Mouse (Mus musculus) left cerebral cortex, postnatal 10 days (tissue): ENCODE measurements around the gene Tmcc1. TPM values are rescaled to one million over a fixed set of nuclear protein-coding genes. Genes with fewer than 3 reads are reported as not detected.
"Not testable (repeated sequence)": the region's sequence is repeated elsewhere in the genome, so short reads cannot be mapped to it uniquely, and the experiment has no call there.

Source experiments
- DNase-seq, 2 experiments: peaks; one replicate each; pipeline ENCODE4 v3.0.0; 2021 to 2022; ENCODE audit warnings: low spot score in 2 of 2, mixed read lengths in 1 of 2; ENCODE audit errors: extremely low spot score in 1 of 2
- intact Hi-C: fragments of 180-260 bp; cut with DNase I; formaldehyde crosslinking; loops from one replicate; pipeline ENCODE4 v1.15.1; 2025
- total RNA-seq, 2 experiments: library from RNA; stranded (reverse); gene quantifications; 2 replicates each; pipeline ENCODE4 v1.2.3; 2021

Tmcc1 gene
- total RNA-seq: 10 to 100 TPM; 55.4 to 57.2 TPM

- intact Hi-C loops: loop anchor here (5.0 kb wide), 1 partner anchor 181 kb away; no protein-coding TSS in a partner anchor
- peak; percentile 96 to 98 for DNase-seq
Measured at GRCm38 (mm10) chr6:116193394-116194393, at the start of gene Tmcc1. Gene Tmcc1 (minus strand): TSS chr6:116193486.

GRCm38 (mm10) chr6:116240371-116240770 lies 47.1 kb upstream of the Tmcc1 start:
- DNase-seq: no peak
- intact Hi-C loops: no loop called here

GRCm38 (mm10) chr6:116238083-116238482 lies 44.8 kb upstream of the Tmcc1 start:
- intact Hi-C loops: no loop called here
- DNase-seq: no peak

- intact Hi-C loops: no loop called here
- no peak for DNase-seq
Measured at GRCm38 (mm10) chr6:116235336-116235735, 42.0 kb upstream of the Tmcc1 start.

- not testable (repeated sequence) for DNase-seq
Measured at GRCm38 (mm10) chr6:116234821-116235220, 41.5 kb upstream of the Tmcc1 start.

GRCm38 (mm10) chr6:116228785-116229525 lies 35.7 kb upstream of the Tmcc1 start:
- intact Hi-C loops: no loop called here
- peak; percentile 52 to 79 for DNase-seq

More at GRCm38 (mm10) chr6:116234821-116235220, 41.5 kb upstream of the Tmcc1 start:
- intact Hi-C loops: not testable (repeated sequence)

GRCm38 (mm10) chr6:116227767-116228166 lies 34.5 kb upstream of the Tmcc1 start:
- intact Hi-C loops: no loop called here
- no peak for DNase-seq

- intact Hi-C loops: no loop called here
- peak; percentile 94 to 96 for DNase-seq
Measured at GRCm38 (mm10) chr6:116207729-116208534, 14.6 kb upstream of the Tmcc1 start, which contains the start of gene Washc2. Gene Washc2 (plus strand): TSS chr6:116208038.

- no peak for DNase-seq
- intact Hi-C loops: no loop called here
Measured at GRCm38 (mm10) chr6:116199682-116200081, 6.4 kb upstream of the Tmcc1 start.

GRCm38 (mm10) chr6:116198173-116198572 lies 4.9 kb upstream of the Tmcc1 start:
- DNase-seq: no peak
- intact Hi-C loops: no loop called here

GRCm38 (mm10) chr6:116195811-116196210 lies 2.5 kb upstream of the Tmcc1 start:
- intact Hi-C loops: no loop called here
- no peak for DNase-seq

GRCm38 (mm10) chr6:116192809-116193311 lies 426 bp downstream of the Tmcc1 start:
- peak in 1 of 2 experiments; percentile 27 for DNase-seq
- intact Hi-C loops: loop anchor here (5.0 kb wide), 1 partner anchor 181 kb away; no protein-coding TSS in a partner anchor

GRCm38 (mm10) chr6:116189417-116189816 lies 3.9 kb downstream of the Tmcc1 start:
- DNase-seq: no peak
- intact Hi-C loops: no loop called here

- intact Hi-C loops: no loop called here
- no peak for DNase-seq
Measured at GRCm38 (mm10) chr6:116186485-116186884, 6.8 kb downstream of the Tmcc1 start.

- intact Hi-C loops: no loop called here
- no peak for DNase-seq
Measured at GRCm38 (mm10) chr6:116183509-116183908, 9.8 kb downstream of the Tmcc1 start.

- intact Hi-C loops: no loop called here
Measured at GRCm38 (mm10) chr6:116180731-116181130, 12.6 kb downstream of the Tmcc1 start.

GRCm38 (mm10) chr6:116178376-116178775 lies 14.9 kb downstream of the Tmcc1 start:
- intact Hi-C loops: no loop called here
- no peak for DNase-seq

More at GRCm38 (mm10) chr6:116180731-116181130, 12.6 kb downstream of the Tmcc1 start:
- DNase-seq: no peak

GRCm38 (mm10) chr6:116173511-116174099 lies 19.7 kb downstream of the Tmcc1 start:
- DNase-seq, intact Hi-C loops: not testable (repeated sequence)
